Mouse (Mus musculus) layer of hippocampus, postnatal 25 days (tissue): ENCODE measurements around the gene H2al1a. TPM values are rescaled to one million over a fixed set of nuclear protein-coding genes. Genes with fewer than 3 reads are reported as not detected.
"Not testable (repeated sequence)": the region's sequence is repeated elsewhere in the genome, so short reads cannot be mapped to it uniquely, and the experiment has no call there.

Source experiments
- DNase-seq, 2 experiments: peaks; one replicate each; pipeline ENCODE4 v3.0.0; 2022; ENCODE audit warnings: mixed read lengths in 2 of 2, low spot score in 1 of 2; ENCODE audit errors: extremely low spot score in 1 of 2
- total RNA-seq, 2 experiments: library from RNA; stranded (reverse); gene quantifications; 2 replicates each; pipeline ENCODE4 v1.2.3; 2021

Gene H2al1a
- total RNA-seq, result not detected

GRCm38 (mm10) chrX:11298957-11299356 lies at the start of gene H2al1a:
H2al1a (plus strand) TSS chrX:11299257.
- DNase-seq, result not testable (repeated sequence)

- no peak for DNase-seq
Measured at GRCm38 (mm10) chrX:11250155-11250554, 48.9 kb upstream of the H2al1a start.

GRCm38 (mm10) chrX:11254062-11254461 lies 45.0 kb upstream of the H2al1a start:
- peak in 1 of 2 experiments; percentile 9 for DNase-seq

GRCm38 (mm10) chrX:11254521-11255207 lies 44.4 kb upstream of the H2al1a start:
- no peak for DNase-seq

- no peak for DNase-seq
Measured at GRCm38 (mm10) chrX:11255564-11256360, 43.3 kb upstream of the H2al1a start.

- no peak for DNase-seq
Measured at GRCm38 (mm10) chrX:11264918-11265317, 34.1 kb upstream of the H2al1a start.

- DNase-seq, result no peak
Measured at GRCm38 (mm10) chrX:11267791-11268190, 31.3 kb upstream of the H2al1a start.

- peak in 1 of 2 experiments; percentile 10 for DNase-seq
Measured at GRCm38 (mm10) chrX:11269074-11269473, 30.0 kb upstream of the H2al1a start.

GRCm38 (mm10) chrX:11273190-11273589 lies 25.9 kb upstream of the H2al1a start:
- DNase-seq, result no peak

GRCm38 (mm10) chrX:11277083-11277482 lies 22.0 kb upstream of the H2al1a start:
- DNase-seq, result no peak

- DNase-seq, result no peak
Measured at GRCm38 (mm10) chrX:11280741-11281140, 18.3 kb upstream of the H2al1a start.

GRCm38 (mm10) chrX:11288306-11288882 lies 10.7 kb upstream of the H2al1a start:
- DNase-seq, result no peak

- DNase-seq, result no peak
Measured at GRCm38 (mm10) chrX:11289244-11289643, 9.8 kb upstream of the H2al1a start.

- DNase-seq, result not testable (repeated sequence)
Measured at GRCm38 (mm10) chrX:11302132-11302531, 3.1 kb downstream of the H2al1a start, which contains the start of gene H2al1b. H2al1b (plus strand) TSS chrX:11302432.

- not testable (repeated sequence) for DNase-seq
Measured at GRCm38 (mm10) chrX:11305355-11305754, 6.3 kb downstream of the H2al1a start, which contains the start of gene H2al1c. H2al1c (plus strand) TSS chrX:11305655.

GRCm38 (mm10) chrX:11308524-11308923 lies 9.5 kb downstream of the H2al1a start, which contains the start of gene H2al1d:
H2al1d (plus strand) TSS chrX:11308824.
- DNase-seq, result not testable (repeated sequence)

GRCm38 (mm10) chrX:11311634-11312033 lies 12.6 kb downstream of the H2al1a start, which contains the start of gene H2al1e:
H2al1e (plus strand) TSS chrX:11311934.
- not testable (repeated sequence) for DNase-seq

GRCm38 (mm10) chrX:11314858-11315257 lies 15.8 kb downstream of the H2al1a start, which contains the start of gene H2al1f:
H2al1f (plus strand) TSS chrX:11315158.
- not testable (repeated sequence) for DNase-seq

GRCm38 (mm10) chrX:11317956-11318355 lies 18.9 kb downstream of the H2al1a start, which contains the start of gene H2al1g:
H2al1g (plus strand) TSS chrX:11318256.
- DNase-seq, result not testable (repeated sequence)

- not testable (repeated sequence) for DNase-seq
Measured at GRCm38 (mm10) chrX:11321192-11321591, 22.1 kb downstream of the H2al1a start, which contains the start of gene H2al1h. H2al1h (plus strand) TSS chrX:11321492.

- DNase-seq, result not testable (repeated sequence)
Measured at GRCm38 (mm10) chrX:11324359-11324758, 25.3 kb downstream of the H2al1a start, which contains the start of gene H2al1i. H2al1i (plus strand) TSS chrX:11324659.
